10 mouse cellular contexts compared by ENCODE assay signal in genomic region chr2:122665973-122666875, GRCm38 (mm10). TPM values are rescaled to one million over a fixed set of nuclear protein-coding genes. Genes with fewer than 3 reads are reported as not detected.
A peak's percentile ranks its signal among the peaks of the same experiment; 100 is the strongest.
DNase-seq lines count a peak whose midpoint lies in the region; ATAC-seq and TF ChIP-seq lines count a peak whose summit lies in the region.
"Had no signal": no experiment of that assay in that cellular context is flagged by ENCODE, and none has a peak within 500 bp of the region (broad histone marks: within the 10 kb centered on the region; RNA-seq: fewer than 3 reads in every experiment).

No protein-coding gene starts in this region.

- H3K36me3 ChIP-seq in forebrain, embryonic 12.5 days (replicated peaks): no peaks in the 10 kb centered on the region
- no peaks in the 10 kb centered on the region for H3K36me3 ChIP-seq in forebrain, embryonic 13.5 days (ENCODE audit: poor library complexity, severe bottlenecking)
- H3K36me3 ChIP-seq in kidney, adult 2 months (ENCODE audit: control insufficient read depth, insufficient read depth, low read length): no peaks in the 10 kb centered on the region
- H3K36me3 ChIP-seq: hindbrain, embryonic 15.5 days; stomach, embryonic 15.5 days had no signal

- peak; percentile 27; the same call in 1 of the 2 replicates for ATAC-seq in forebrain, embryonic 12.5 days (ENCODE audit: low FRiP score)
- no peak for ATAC-seq in forebrain, embryonic 13.5 days

- no peaks in the 10 kb centered on the region; the same call in 1 of the 2 replicates for H3K27me3 ChIP-seq in forebrain, embryonic 12.5 days
- no peaks in the 10 kb centered on the region for H3K27me3 ChIP-seq in forebrain, embryonic 13.5 days
- H3K27me3 ChIP-seq in kidney, adult 2 months (replicated peaks; ENCODE audit: control insufficient read depth, insufficient read depth, low read length): no peaks in the 10 kb centered on the region
- H3K27me3 ChIP-seq: hindbrain, embryonic 15.5 days; stomach, embryonic 15.5 days had no signal

- no peak overlapping the region for H3K9ac ChIP-seq in forebrain, embryonic 12.5 days
- H3K9ac ChIP-seq in forebrain, embryonic 13.5 days: no peak overlapping the region
- H3K9ac ChIP-seq: hindbrain, embryonic 15.5 days; stomach, embryonic 15.5 days had no signal

- TF ChIP-seq CTCF in kidney, adult 2 months (conservative IDR thresholded peaks at IDR 0.05; ENCODE audit: insufficient read depth, insufficient read length, low read depth, low read length): peak; percentile 79

- no peak overlapping the region for H3K27ac ChIP-seq in forebrain, embryonic 12.5 days
- H3K27ac ChIP-seq in forebrain, embryonic 13.5 days: no peak overlapping the region
- no peak overlapping the region for H3K27ac ChIP-seq in kidney, adult 2 months (ENCODE audit: insufficient read depth, low read depth, low read length)
- H3K27ac ChIP-seq: hindbrain, embryonic 15.5 days; stomach, embryonic 15.5 days had no signal

- WGBS in forebrain, embryonic 12.5 days: 52% methylated on average over 12 of the region's 12 CpGs
- 50% methylated on average over 12 of the region's 12 CpGs for WGBS in forebrain, embryonic 13.5 days
- 31% methylated on average over 12 of the region's 12 CpGs for WGBS in kidney, adult 2 months

- H3K9me3 ChIP-seq in forebrain, embryonic 12.5 days: no peaks in the 10 kb centered on the region
- no peaks in the 10 kb centered on the region for H3K9me3 ChIP-seq in forebrain, embryonic 13.5 days (replicated peaks)
- H3K9me3 ChIP-seq: hindbrain, embryonic 15.5 days; stomach, embryonic 15.5 days had no signal

- no peak overlapping the region for H3K4me3 ChIP-seq in forebrain, embryonic 12.5 days (replicated peaks)
- H3K4me3 ChIP-seq in forebrain, embryonic 13.5 days: no peak overlapping the region
- no peak overlapping the region for H3K4me3 ChIP-seq in kidney, adult 2 months (ENCODE audit: insufficient read depth, low read depth, low read length)
- H3K4me3 ChIP-seq: hindbrain, embryonic 15.5 days; stomach, embryonic 15.5 days had no signal

- no peaks in the 10 kb centered on the region for H3K4me1 ChIP-seq in forebrain, embryonic 12.5 days
- no peaks in the 10 kb centered on the region for H3K4me1 ChIP-seq in forebrain, embryonic 13.5 days
- H3K4me1 ChIP-seq in kidney, adult 2 months (ENCODE audit: control insufficient read depth, insufficient read depth, low read length): no peaks in the 10 kb centered on the region
- H3K4me1 ChIP-seq: hindbrain, embryonic 15.5 days; stomach, embryonic 15.5 days had no signal

- no peak overlapping the region for H3K4me2 ChIP-seq in forebrain, embryonic 12.5 days
- no peak overlapping the region for H3K4me2 ChIP-seq in forebrain, embryonic 13.5 days
- H3K4me2 ChIP-seq: hindbrain, embryonic 15.5 days; stomach, embryonic 15.5 days had no signal

- no peak for TF ChIP-seq POLR2A in kidney, adult 2 months (IDR thresholded peaks at IDR 0.05; ENCODE audit: low read depth, low read length)

- DNase-seq in urinary bladder, postnatal 25 days (ENCODE audit: low spot score): peak; percentile 48
- no peak for DNase-seq in urinary bladder, postnatal 10 days (ENCODE audit: low spot score)
- DNase-seq in embryo, embryonic 9.5 days (ENCODE audit: extremely low spot score): peak; percentile 30
- peak; percentile 40 for DNase-seq in kidney, adult 2 months
- peak; percentile 37 for DNase-seq in lung, postnatal 10 days
- peak; percentile 33 to 72 for DNase-seq in spleen, postnatal 4 days (ENCODE audit: low spot score in 2 of 2)

RNA-seq across cellular contexts. Expression of gene AA467197, which starts 29.4 kb away (rescaled TPM):
- 0.67 and 0.70 TPM in 2 replicates for polyA plus RNA-seq in forebrain, embryonic 12.5 days (2016; fragmentation: Nextera tagmentation; extraction: Ambion mirVana)
- 0.60 TPM in 1 of 2 replicates, not detected in the other for polyA plus RNA-seq in forebrain, embryonic 13.5 days (2015; fragmentation: Nextera tagmentation; extraction: Ambion mirVana)
- polyA plus RNA-seq in kidney, adult 2 months (2012; rRNA removed): 0.19 and 0.24 TPM in 2 replicates

RNA-seq across cellular contexts. Expression of gene Slc30a4, which starts 36.2 kb away (rescaled TPM):
- 6.9 and 7.1 TPM in 2 replicates for polyA plus RNA-seq in forebrain, embryonic 12.5 days (2016; fragmentation: Nextera tagmentation; extraction: Ambion mirVana)
- polyA plus RNA-seq in forebrain, embryonic 13.5 days (2015; fragmentation: Nextera tagmentation; extraction: Ambion mirVana): 4.4 and 4.7 TPM in 2 replicates
- 5.7 and 6.2 TPM in 2 replicates for polyA plus RNA-seq in kidney, adult 2 months (2012; rRNA removed)

RNA-seq across cellular contexts. Expression of gene Gatm, which starts 55.1 kb away (rescaled TPM):
- polyA plus RNA-seq in forebrain, embryonic 12.5 days (2016; fragmentation: Nextera tagmentation; extraction: Ambion mirVana): 16.8 and 17.7 TPM in 2 replicates
- 16.2 and 17.3 TPM in 2 replicates for polyA plus RNA-seq in forebrain, embryonic 13.5 days (2015; fragmentation: Nextera tagmentation; extraction: Ambion mirVana)
- 1,128 and 1,147 TPM in 2 replicates for polyA plus RNA-seq in kidney, adult 2 months (2012; rRNA removed)

Comparison
In these comparisons a context has a peak if more than half of its experiments do, and no peak if none do; other contexts are left out.
1. RNA of gene Gatm, which starts 55.1 kb away (polyA plus RNA-seq): 1,128 to 1,147 TPM in kidney, adult 2 months; 16.8 to 17.7 TPM in forebrain, embryonic 12.5 days and 16.2 to 17.3 TPM in forebrain, embryonic 13.5 days; every median in the first group is over 10 times any median in the second.